23 mouse cellular contexts compared by ENCODE assay signal in genomic region chr17:72904873-72905272, GRCm38 (mm10).
"Had no signal": no experiment of that assay in that cellular context is flagged by ENCODE, and none has a peak within 500 bp of the region (broad histone marks: within the 10 kb centered on the region; RNA-seq: fewer than 3 reads in every experiment).

No protein-coding gene starts in this region.

- H3K9me3 ChIP-seq: heart, embryonic 13.5 days; heart, embryonic 15.5 days; hindbrain, embryonic 10.5 days; hindbrain, embryonic 12.5 days; intestine, embryonic 15.5 days; limb, embryonic 12.5 days; liver, embryonic 13.5 days had no signal

- H3K36me3 ChIP-seq: heart, embryonic 13.5 days; heart, embryonic 15.5 days; hindbrain, embryonic 10.5 days; hindbrain, embryonic 12.5 days; intestine, embryonic 15.5 days; limb, embryonic 12.5 days; liver, embryonic 13.5 days had no signal

- H3K4me1 ChIP-seq: hindbrain, embryonic 12.5 days; limb, embryonic 12.5 days; liver, embryonic 13.5 days had no signal

- H3K27me3 ChIP-seq: heart, embryonic 13.5 days; heart, embryonic 15.5 days; hindbrain, embryonic 12.5 days; intestine, embryonic 15.5 days; limb, embryonic 12.5 days; liver, embryonic 13.5 days had no signal

- H3K27ac ChIP-seq: gastrocnemius, adult 2 months; heart, embryonic 15.5 days; hindbrain, embryonic 10.5 days; hindbrain, embryonic 12.5 days; hindbrain, embryonic 14.5 days; intestine, embryonic 15.5 days; layer of hippocampus, adult 2 months; left cerebral cortex, adult 2 months; limb, embryonic 12.5 days; liver, embryonic 13.5 days had no signal

- H3K4me2 ChIP-seq: heart, embryonic 11.5 days; heart, embryonic 15.5 days; hindbrain, embryonic 12.5 days; hindbrain, embryonic 14.5 days; limb, embryonic 12.5 days; liver, embryonic 11.5 days; liver, embryonic 13.5 days had no signal

- H3K9ac ChIP-seq: heart, embryonic 13.5 days; heart, embryonic 15.5 days; hindbrain, embryonic 12.5 days; hindbrain, embryonic 14.5 days; intestine, embryonic 15.5 days; limb, embryonic 12.5 days; liver, embryonic 13.5 days had no signal

- H3K4me3 ChIP-seq: gastrocnemius, adult 2 months; heart, embryonic 13.5 days; heart, embryonic 15.5 days; hindbrain, embryonic 10.5 days; hindbrain, embryonic 12.5 days; intestine, embryonic 15.5 days; layer of hippocampus, adult 2 months; left cerebral cortex, adult 2 months; limb, embryonic 12.5 days; liver, embryonic 13.5 days had no signal

- DNase-seq: gastrocnemius, adult 2 months; gastrocnemius, postnatal 10 days; gastrocnemius, postnatal 25 days; heart, postnatal 36 days; kidney, adult 18-20 months; kidney, adult 8-10 months; kidney, postnatal 10 days; kidney, postnatal 25 days; kidney, postnatal 4 days; liver; liver, embryonic 13.5 days had no signal

- ATAC-seq: hindbrain, embryonic 16.5 days had no signal
